Mouse (Mus musculus): Measurements from ENCODE around the gene Celf2. TPM values are rescaled to one million over a fixed set of nuclear protein-coding genes. Genes with fewer than 3 reads are reported as not detected.

The Celf2 gene
- polyA plus RNA-seq, 1 experiment, result 8.9 TPM

DNA sequence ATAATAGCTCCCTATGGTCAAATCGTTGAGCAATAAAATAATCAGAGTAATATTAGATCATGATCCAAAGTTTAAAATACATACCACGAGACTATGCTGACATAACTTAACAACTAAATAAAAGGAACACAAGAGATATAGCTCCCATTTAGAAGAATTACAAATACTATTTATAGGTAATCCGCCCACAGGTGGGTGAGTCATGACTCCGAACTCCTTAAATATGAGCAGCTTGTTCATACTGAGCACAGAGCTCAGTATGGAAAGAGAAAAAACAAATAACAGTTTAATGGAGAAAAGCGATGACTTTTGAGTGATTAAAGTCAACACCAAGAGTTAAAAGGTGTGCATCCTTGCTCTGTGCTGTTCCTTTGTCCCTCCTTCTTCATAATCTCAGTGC, 458.3 kb downstream of the Celf2 start:
- 75% methylated on average over 5 of the region's 5 CpGs for WGBS
- TF ChIP-seq POLR2A (IDR thresholded peaks at IDR 0.05; ENCODE audit: low read depth, low read length) (no peak), CTCF (IDR thresholded peaks at IDR 0.05; ENCODE audit: extremely low read depth, insufficient read length, insufficient replicate concordance, low read depth, low read length) (no peak)
- H3K36me3 ChIP-seq (ENCODE audit: control insufficient read depth, insufficient read depth, low read length), result no peaks in the 10 kb centered on the region
- no peaks in the 10 kb centered on the region for H3K4me1 ChIP-seq (ENCODE audit: control insufficient read depth, insufficient read depth, insufficient read length, low read length)
- no peaks in the 10 kb centered on the region for H3K27me3 ChIP-seq (ENCODE audit: control insufficient read depth, insufficient read depth, low read length)
- H3K27ac ChIP-seq (ENCODE audit: insufficient read depth, low read depth, low read length), result no peak overlapping the region
- H3K4me3 ChIP-seq (ENCODE audit: low read depth, low read length), result no peak overlapping the region

DNA sequence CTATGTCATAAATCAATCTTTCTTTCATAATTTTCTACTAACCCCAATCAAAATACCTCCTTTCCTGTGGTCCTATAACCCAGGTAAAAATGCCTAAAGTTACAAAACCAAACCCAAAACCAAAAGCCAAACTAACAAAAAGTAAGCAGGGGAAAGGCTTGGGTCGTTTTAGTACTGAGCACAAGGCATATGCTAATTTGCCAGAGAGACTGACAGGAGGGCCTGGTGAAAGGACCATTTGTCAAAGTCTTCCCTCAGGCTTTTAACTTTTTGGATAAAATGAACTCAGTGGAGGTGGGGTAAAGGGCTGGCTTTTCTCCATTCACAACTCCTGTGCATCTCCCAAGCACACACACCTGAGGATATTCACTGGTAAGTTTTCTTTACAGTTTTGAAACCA, 463.2 kb downstream of the Celf2 start:
- WGBS, result 29% methylated on average over 1 of the region's 1 CpGs
- Histone ChIP-seq H3K27ac (ENCODE audit: insufficient read depth, low read depth, low read length) (no peak overlapping the region), H3K4me1 (ENCODE audit: control insufficient read depth, insufficient read depth, insufficient read length, low read length) (no peaks in the 10 kb centered on the region), H3K27me3 (ENCODE audit: control insufficient read depth, insufficient read depth, low read length) (no peaks in the 10 kb centered on the region), H3K4me3 (ENCODE audit: low read depth, low read length) (no peak overlapping the region), H3K36me3 (ENCODE audit: control insufficient read depth, insufficient read depth, low read length) (no peaks in the 10 kb centered on the region)
- no peak for TF ChIP-seq CTCF (IDR thresholded peaks at IDR 0.05; ENCODE audit: extremely low read depth, insufficient read length, insufficient replicate concordance, low read depth, low read length)
- no peak for TF ChIP-seq POLR2A (IDR thresholded peaks at IDR 0.05; ENCODE audit: low read depth, low read length)

DNA sequence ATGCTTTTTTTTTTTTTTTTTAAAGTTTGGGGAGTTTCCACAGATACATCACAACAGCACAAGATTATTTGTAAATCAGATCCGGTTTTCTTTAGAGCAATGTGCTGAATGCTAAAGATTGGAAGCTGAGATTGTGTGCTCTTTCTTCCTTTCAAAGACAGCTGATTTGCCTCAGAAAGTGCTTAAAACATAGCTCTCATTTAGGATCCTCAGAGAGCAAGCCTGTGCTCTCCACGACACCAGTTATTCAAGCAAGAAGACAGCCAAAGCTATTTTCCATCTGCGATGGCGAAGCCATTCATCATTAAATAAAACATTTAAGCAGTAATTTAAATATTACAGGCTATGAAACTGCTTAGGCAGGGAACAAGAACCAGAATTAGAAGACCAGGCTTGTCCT, 463.8 kb downstream of the Celf2 start:
- 82% methylated on average over 4 of the region's 4 CpGs for WGBS
- no peak overlapping the region for H3K27ac ChIP-seq (ENCODE audit: insufficient read depth, low read depth, low read length)
- H3K4me1 ChIP-seq (ENCODE audit: control insufficient read depth, insufficient read depth, insufficient read length, low read length), result no peaks in the 10 kb centered on the region

DNA sequence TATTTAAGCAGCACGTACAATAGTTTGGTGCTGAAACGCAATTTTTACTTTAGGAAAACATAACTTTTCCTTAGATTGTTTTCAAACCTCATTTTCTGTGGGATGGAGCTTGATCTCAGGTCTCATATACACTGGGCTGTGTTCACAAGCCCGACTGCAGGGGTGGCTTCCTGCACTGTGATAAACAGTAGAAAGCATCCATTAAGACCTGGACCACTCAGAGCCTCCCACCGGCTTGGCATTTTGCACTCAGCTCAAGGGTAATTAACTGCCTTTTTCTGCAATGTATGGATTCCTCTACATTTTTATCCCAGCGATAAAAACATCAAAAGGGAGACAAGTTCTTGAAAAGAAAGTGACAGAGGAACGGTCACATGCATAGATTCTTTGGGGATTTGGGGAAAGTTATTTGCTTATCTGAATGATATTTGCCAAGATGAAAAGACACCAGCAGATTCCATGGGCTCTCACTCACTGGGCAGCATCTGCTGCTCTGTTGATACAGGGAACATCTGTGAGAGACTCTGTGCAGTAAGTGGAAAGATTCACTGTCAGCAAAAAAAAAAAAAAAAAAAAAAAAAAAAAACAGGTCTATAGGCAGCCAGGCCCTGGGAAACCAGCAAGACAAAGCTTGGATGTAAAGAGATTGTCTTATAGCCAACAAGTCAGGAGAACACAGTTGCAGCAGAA, 465.4 kb downstream of the Celf2 start:
- Histone ChIP-seq H3K27ac (ENCODE audit: insufficient read depth, low read depth, low read length) (no peak overlapping the region), H3K4me1 (ENCODE audit: control insufficient read depth, insufficient read depth, insufficient read length, low read length) (no peaks in the 10 kb centered on the region), H3K4me3 (ENCODE audit: low read depth, low read length) (no peak overlapping the region), H3K36me3 (ENCODE audit: control insufficient read depth, insufficient read depth, low read length) (no peaks in the 10 kb centered on the region), H3K27me3 (ENCODE audit: control insufficient read depth, insufficient read depth, low read length) (no peaks in the 10 kb centered on the region)
- no peak for TF ChIP-seq POLR2A (IDR thresholded peaks at IDR 0.05; ENCODE audit: low read depth, low read length)
- TF ChIP-seq CTCF (IDR thresholded peaks at IDR 0.05; ENCODE audit: extremely low read depth, insufficient read length, insufficient replicate concordance, low read depth, low read length), result no peak
- 64% methylated on average over 6 of the region's 6 CpGs for whole genome bisulfite sequencing

More for the DNA sequence above, 463.8 kb downstream of the Celf2 start:
- Histone ChIP-seq H3K36me3 (ENCODE audit: control insufficient read depth, insufficient read depth, low read length) (no peaks in the 10 kb centered on the region), H3K27me3 (ENCODE audit: control insufficient read depth, insufficient read depth, low read length) (no peaks in the 10 kb centered on the region), H3K4me3 (ENCODE audit: low read depth, low read length) (no peak overlapping the region)
- TF ChIP-seq CTCF (IDR thresholded peaks at IDR 0.05; ENCODE audit: extremely low read depth, insufficient read length, insufficient replicate concordance, low read depth, low read length), result no peak
- no peak for TF ChIP-seq POLR2A (IDR thresholded peaks at IDR 0.05; ENCODE audit: low read depth, low read length)

DNA sequence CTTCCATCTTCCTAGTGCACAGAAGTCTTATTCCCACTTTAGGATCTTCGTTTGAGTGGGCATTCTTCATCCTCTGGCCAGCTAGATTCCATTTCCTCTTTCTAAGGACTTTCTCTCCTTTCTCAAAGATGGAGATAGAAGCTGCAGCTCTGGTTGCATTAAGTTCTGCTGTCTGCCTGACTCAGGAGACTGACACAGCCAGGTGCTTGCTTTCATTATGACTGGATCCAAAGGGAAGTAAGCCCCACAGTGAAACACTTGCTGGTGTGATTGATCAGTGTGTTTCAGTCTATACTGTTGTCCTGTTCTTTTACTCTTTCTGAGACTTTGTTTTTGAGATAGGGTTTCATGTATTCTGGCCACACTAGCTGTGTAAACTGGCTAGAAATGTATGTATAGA, 468.4 kb downstream of the Celf2 start:
- Histone ChIP-seq H3K4me3 (ENCODE audit: low read depth, low read length) (no peak overlapping the region), H3K27ac (ENCODE audit: insufficient read depth, low read depth, low read length) (no peak overlapping the region), H3K27me3 (ENCODE audit: control insufficient read depth, insufficient read depth, low read length) (no peaks in the 10 kb centered on the region), H3K36me3 (ENCODE audit: control insufficient read depth, insufficient read depth, low read length) (no peaks in the 10 kb centered on the region), H3K4me1 (ENCODE audit: control insufficient read depth, insufficient read depth, insufficient read length, low read length) (no peaks in the 10 kb centered on the region)
- TF ChIP-seq CTCF (IDR thresholded peaks at IDR 0.05; ENCODE audit: extremely low read depth, insufficient read length, insufficient replicate concordance, low read depth, low read length), result no peak
- WGBS, result 42% methylated on average over 1 of the region's 1 CpGs

DNA sequence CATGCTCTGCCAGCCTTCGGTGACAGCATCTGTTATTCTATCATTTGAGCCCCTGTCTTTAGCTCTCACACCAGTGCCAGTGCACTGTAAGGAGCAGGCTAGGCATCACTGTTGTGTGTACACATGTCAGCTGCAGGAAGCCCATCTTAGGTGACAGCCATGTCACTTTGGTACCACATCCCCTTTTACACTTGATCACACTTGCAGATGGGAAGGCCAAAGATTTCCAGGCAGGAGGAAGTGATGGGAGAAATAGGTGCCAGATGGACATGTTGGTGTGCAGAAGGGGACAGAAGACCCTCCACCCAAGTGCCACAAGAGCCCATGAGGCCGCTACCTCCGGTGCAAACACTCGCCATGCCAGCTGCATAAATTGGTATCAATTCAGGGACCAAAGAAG, 470.4 kb downstream of the Celf2 start:
- Histone ChIP-seq H3K36me3 (ENCODE audit: control insufficient read depth, insufficient read depth, low read length) (no peaks in the 10 kb centered on the region), H3K4me3 (ENCODE audit: low read depth, low read length) (no peak overlapping the region), H3K27ac (ENCODE audit: insufficient read depth, low read depth, low read length) (no peak overlapping the region), H3K4me1 (ENCODE audit: control insufficient read depth, insufficient read depth, insufficient read length, low read length) (no peaks in the 10 kb centered on the region), H3K27me3 (ENCODE audit: control insufficient read depth, insufficient read depth, low read length) (no peaks in the 10 kb centered on the region)
- whole genome bisulfite sequencing, result 89% methylated on average over 4 of the region's 4 CpGs
- TF ChIP-seq POLR2A (IDR thresholded peaks at IDR 0.05; ENCODE audit: low read depth, low read length) (no peak), CTCF (IDR thresholded peaks at IDR 0.05; ENCODE audit: extremely low read depth, insufficient read length, insufficient replicate concordance, low read depth, low read length) (no peak)

DNA sequence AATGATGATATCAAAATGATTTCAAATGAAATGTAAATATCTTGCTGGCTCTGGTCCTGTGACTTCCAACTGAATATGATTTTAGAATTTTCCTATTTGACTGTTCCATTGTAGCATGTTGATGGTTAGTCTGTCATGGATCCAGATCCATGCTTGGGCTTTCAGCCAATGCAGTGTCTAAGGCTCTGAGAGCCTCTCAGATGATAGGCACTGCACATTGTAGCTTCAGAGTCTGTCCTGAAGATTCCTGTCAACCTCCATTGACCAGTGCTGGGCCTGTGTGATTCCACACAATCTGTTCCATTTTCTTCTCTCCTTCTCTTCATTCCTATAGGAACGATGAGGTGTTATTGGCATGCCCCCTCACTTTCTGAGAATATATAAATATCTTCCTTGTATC, 478.0 kb downstream of the Celf2 start:
- Histone ChIP-seq H3K27me3 (ENCODE audit: control insufficient read depth, insufficient read depth, low read length) (no peaks in the 10 kb centered on the region), H3K4me3 (ENCODE audit: low read depth, low read length) (no peak overlapping the region), H3K36me3 (ENCODE audit: control insufficient read depth, insufficient read depth, low read length) (no peaks in the 10 kb centered on the region), H3K4me1 (ENCODE audit: control insufficient read depth, insufficient read depth, insufficient read length, low read length) (no peaks in the 10 kb centered on the region), H3K27ac (ENCODE audit: insufficient read depth, low read depth, low read length) (no peak overlapping the region)
- 85% methylated on average over 1 of the region's 1 CpGs for WGBS
- TF ChIP-seq POLR2A (IDR thresholded peaks at IDR 0.05; ENCODE audit: low read depth, low read length) (no peak), CTCF (IDR thresholded peaks at IDR 0.05; ENCODE audit: extremely low read depth, insufficient read length, insufficient replicate concordance, low read depth, low read length) (no peak)
